Mouse (Mus musculus) liver, embryonic 14.5 days (tissue): ENCODE data around the gene Dcbld1.

ENCODE experiments used
- CTCF ChIP-seq: IDR thresholded peaks from 2 replicates; pipeline ENCODE4 v1.5.1; 2016; ENCODE audit warnings: antibody characterized with exemption, low read depth, control low read depth
- EP300 ChIP-seq: IDR thresholded peaks from 2 replicates; pipeline ENCODE4 v1.6.1; 2016; ENCODE audit warnings: antibody characterized with exemption, low read depth

DNA sequence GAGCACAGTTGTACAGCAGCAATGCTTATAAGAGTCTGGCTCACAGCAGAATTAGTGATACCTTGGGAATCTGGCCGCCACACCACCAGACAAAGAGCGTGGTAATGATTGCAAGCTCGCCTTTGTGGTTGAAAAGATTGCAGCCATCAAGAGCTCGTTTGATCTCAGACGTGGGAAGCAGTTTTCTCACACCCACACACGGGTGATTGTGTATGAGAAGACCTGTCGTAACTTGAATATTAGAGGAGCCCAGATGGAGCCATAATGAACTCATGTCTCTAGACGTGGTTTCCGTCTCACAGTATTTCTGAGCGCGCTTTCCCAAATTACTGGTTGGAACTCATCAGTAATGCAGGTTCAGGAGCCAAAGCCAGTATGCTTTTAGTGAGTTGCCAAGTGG is 20.0 kb downstream of the Dcbld1 start:
- no peak for TF ChIP-seq CTCF
- TF ChIP-seq EP300, result no peak
